ENCODE assay signal across 16 mouse cellular contexts in the genomic region with DNA sequence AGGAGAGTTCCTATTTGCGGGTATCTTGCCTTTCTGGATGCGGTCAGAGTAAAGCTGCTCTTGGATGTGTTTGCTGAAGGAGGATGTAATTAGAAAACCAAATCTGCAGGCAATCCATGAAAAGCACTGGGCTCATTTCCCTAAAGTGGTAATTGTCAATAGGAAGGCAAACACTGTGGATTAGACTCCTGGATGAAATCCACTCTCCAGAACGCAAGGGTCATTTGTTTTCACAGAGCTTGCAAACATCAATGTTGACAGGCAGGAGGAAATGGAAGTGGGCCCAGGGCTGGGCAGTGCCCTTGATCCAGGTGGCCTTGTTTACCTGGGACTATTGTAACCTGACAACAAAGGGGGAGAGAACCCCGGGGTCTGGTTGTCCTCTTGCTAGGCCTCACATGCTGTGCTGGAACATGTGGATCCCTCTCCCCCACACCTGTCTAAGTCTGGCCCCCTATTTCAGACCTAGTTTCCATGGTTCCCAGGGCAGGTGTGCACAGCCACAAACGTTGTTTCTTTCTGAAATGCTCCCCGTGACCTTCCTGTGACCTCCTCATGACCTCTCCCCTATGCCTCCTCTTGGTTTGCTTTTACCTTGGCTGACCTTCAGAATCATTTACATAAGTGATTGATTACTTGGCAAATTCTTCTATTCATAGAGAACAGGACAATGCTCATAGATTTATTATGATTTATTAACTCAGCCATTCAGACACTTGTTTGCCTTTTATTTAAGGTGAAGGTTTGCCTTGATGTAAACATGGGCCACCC.
DNase-seq lines count a peak whose midpoint lies in the region; ATAC-seq and TF ChIP-seq lines count a peak whose summit lies in the region.
"Had no signal": no experiment of that assay in that cellular context is flagged by ENCODE, and none has a peak within 500 bp of the region (broad histone marks: within the 10 kb centered on the region; RNA-seq: fewer than 3 reads in every experiment).

No protein-coding gene starts in this region.

- H3K4me3 ChIP-seq in hindbrain, embryonic 13.5 days = no peak overlapping the region
- no peak overlapping the region for H3K4me3 ChIP-seq in hindbrain, embryonic 11.5 days (ENCODE audit: low read depth, low read length)
- no peak overlapping the region for H3K4me3 ChIP-seq in midbrain, embryonic 14.5 days (replicated peaks; ENCODE audit: low read depth, low read length)
- no peak overlapping the region for H3K4me3 ChIP-seq in midbrain, embryonic 16.5 days (ENCODE audit: low read depth, low read length)
- no peak overlapping the region for H3K4me3 ChIP-seq in hindbrain, embryonic 16.5 days (ENCODE audit: low read length)
- H3K4me3 ChIP-seq in stomach, postnatal 0 days (ENCODE audit: low read depth, low read length) = no peak overlapping the region
- H3K4me3 ChIP-seq: embryonic facial prominence, embryonic 13.5 days; left cerebral cortex, adult 2 months had no signal

- no peak overlapping the region for H3K9ac ChIP-seq in hindbrain, embryonic 13.5 days
- H3K9ac ChIP-seq in hindbrain, embryonic 11.5 days (ENCODE audit: low read depth, low read length) = no peak overlapping the region
- no peak overlapping the region for H3K9ac ChIP-seq in midbrain, embryonic 14.5 days (replicated peaks; ENCODE audit: low read length)
- H3K9ac ChIP-seq in midbrain, embryonic 16.5 days (ENCODE audit: low read depth, low read length) = no peak overlapping the region
- no peak overlapping the region for H3K9ac ChIP-seq in hindbrain, embryonic 16.5 days (ENCODE audit: low read depth, low read length)
- H3K9ac ChIP-seq in stomach, postnatal 0 days (ENCODE audit: low read length) = no peak overlapping the region
- H3K9ac ChIP-seq: embryonic facial prominence, embryonic 13.5 days had no signal

- no peak for TF ChIP-seq CTCF in stomach, postnatal 0 days (IDR thresholded peaks at IDR 0.05; ENCODE audit: low read depth)

- TF ChIP-seq EP300 in stomach, postnatal 0 days (optimal IDR thresholded peaks at IDR 0.05) = no peak

- H3K4me1 ChIP-seq in hindbrain, embryonic 13.5 days (replicated peaks) = peaks cover 32% of the 10 kb centered on the region
- no peaks in the 10 kb centered on the region for H3K4me1 ChIP-seq in hindbrain, embryonic 11.5 days (replicated peaks; ENCODE audit: control insufficient read depth, insufficient read depth, low read length)
- H3K4me1 ChIP-seq in midbrain, embryonic 14.5 days (ENCODE audit: control insufficient read depth, insufficient read depth, low read length) = no peaks in the 10 kb centered on the region
- peaks cover 6% of the 10 kb centered on the region; the same call in 1 of the 2 replicates for H3K4me1 ChIP-seq in midbrain, embryonic 16.5 days (ENCODE audit: control insufficient read depth, insufficient read depth, low read length)
- H3K4me1 ChIP-seq in hindbrain, embryonic 16.5 days (ENCODE audit: control insufficient read depth, insufficient read depth, low read depth, low read length) = peaks cover 7% of the 10 kb centered on the region
- H3K4me1 ChIP-seq in stomach, postnatal 0 days (replicated peaks; ENCODE audit: control insufficient read depth, insufficient read depth) = no peaks in the 10 kb centered on the region

- H3K4me2 ChIP-seq in hindbrain, embryonic 13.5 days = no peak overlapping the region
- H3K4me2 ChIP-seq in hindbrain, embryonic 11.5 days (replicated peaks; ENCODE audit: low read depth, low read length) = no peak overlapping the region
- no peak overlapping the region for H3K4me2 ChIP-seq in midbrain, embryonic 14.5 days (ENCODE audit: low read length)
- no peak overlapping the region for H3K4me2 ChIP-seq in midbrain, embryonic 16.5 days (ENCODE audit: low read length)
- no peak overlapping the region for H3K4me2 ChIP-seq in hindbrain, embryonic 16.5 days (ENCODE audit: low read length)
- no peak overlapping the region for H3K4me2 ChIP-seq in stomach, postnatal 0 days (replicated peaks; ENCODE audit: low read depth)
- H3K4me2 ChIP-seq: embryonic facial prominence, embryonic 13.5 days had no signal

- no peaks in the 10 kb centered on the region for H3K36me3 ChIP-seq in hindbrain, embryonic 13.5 days
- no peaks in the 10 kb centered on the region for H3K36me3 ChIP-seq in hindbrain, embryonic 11.5 days (ENCODE audit: control insufficient read depth, insufficient read depth, low read length)
- no peaks in the 10 kb centered on the region for H3K36me3 ChIP-seq in midbrain, embryonic 14.5 days (ENCODE audit: control insufficient read depth, insufficient read depth, low read length)
- no peaks in the 10 kb centered on the region for H3K36me3 ChIP-seq in midbrain, embryonic 16.5 days (ENCODE audit: control insufficient read depth, insufficient read depth, low read length)
- H3K36me3 ChIP-seq in hindbrain, embryonic 16.5 days (ENCODE audit: control insufficient read depth, insufficient read depth, low read length) = no peaks in the 10 kb centered on the region
- no peaks in the 10 kb centered on the region for H3K36me3 ChIP-seq in stomach, postnatal 0 days (ENCODE audit: control insufficient read depth, insufficient read depth, low read length)
- H3K36me3 ChIP-seq: embryonic facial prominence, embryonic 13.5 days had no signal

- DNase-seq in hindbrain, embryonic 11.5 days (ENCODE audit: low spot score) = no peak
- peak; percentile 34 for DNase-seq in midbrain, embryonic 14.5 days
- DNase-seq in stomach, postnatal 0 days (ENCODE audit: low spot score) = no peak
- DNase-seq in kidney, adult 8-10 months = no peak
- DNase-seq: adrenal gland, postnatal 25 days; B cell, adult 2 months; cerebellum, postnatal 14 days; kidney, postnatal 36 days; right cerebral cortex, postnatal 4 days; thymus, postnatal 4 days had no signal

- ATAC-seq in hindbrain, embryonic 13.5 days (ENCODE audit: low FRiP score) = no peak
- no peak for ATAC-seq in hindbrain, embryonic 11.5 days (ENCODE audit: low FRiP score)
- no peak for ATAC-seq in midbrain, embryonic 14.5 days (ENCODE audit: low FRiP score, low TSS enrichment)
- no peak for ATAC-seq in midbrain, embryonic 16.5 days
- no peak for ATAC-seq in hindbrain, embryonic 16.5 days
- ATAC-seq in stomach, postnatal 0 days (ENCODE audit: low FRiP score, low TSS enrichment) = peak; percentile 45; the same call in 1 of the 2 replicates
- ATAC-seq: intestine, postnatal 0 days had no signal

- H3K27ac ChIP-seq in hindbrain, embryonic 13.5 days = 0 out of 2 replicates have a peak overlapping the region, but pooled peaks have one; percentile 23
- H3K27ac ChIP-seq in hindbrain, embryonic 11.5 days (ENCODE audit: low read depth, low read length) = no peak overlapping the region
- H3K27ac ChIP-seq in midbrain, embryonic 14.5 days (replicated peaks; ENCODE audit: low read depth, low read length) = no peak overlapping the region; the same call in 1 of the 2 replicates
- H3K27ac ChIP-seq in midbrain, embryonic 16.5 days (ENCODE audit: low read length) = no peak overlapping the region; the same call in 1 of the 2 replicates
- peak overlapping the region; percentile 51; the same call in 1 of the 2 replicates for H3K27ac ChIP-seq in hindbrain, embryonic 16.5 days (ENCODE audit: low read depth, low read length)
- H3K27ac ChIP-seq in stomach, postnatal 0 days (replicated peaks) = no peak overlapping the region
- H3K27ac ChIP-seq: embryonic facial prominence, embryonic 13.5 days; left cerebral cortex, adult 2 months had no signal

- no peaks in the 10 kb centered on the region for H3K9me3 ChIP-seq in hindbrain, embryonic 13.5 days
- no peaks in the 10 kb centered on the region for H3K9me3 ChIP-seq in hindbrain, embryonic 11.5 days (ENCODE audit: control insufficient read depth, low read length)
- H3K9me3 ChIP-seq in midbrain, embryonic 14.5 days (ENCODE audit: control insufficient read depth, low read length) = no peaks in the 10 kb centered on the region
- no peaks in the 10 kb centered on the region for H3K9me3 ChIP-seq in midbrain, embryonic 16.5 days (replicated peaks; ENCODE audit: control insufficient read depth, low read length, poor library complexity, severe bottlenecking)
- H3K9me3 ChIP-seq in hindbrain, embryonic 16.5 days (ENCODE audit: control insufficient read depth, low read length) = no peaks in the 10 kb centered on the region
- H3K9me3 ChIP-seq in stomach, postnatal 0 days (ENCODE audit: control insufficient read depth, low read length) = no peaks in the 10 kb centered on the region
- H3K9me3 ChIP-seq: embryonic facial prominence, embryonic 13.5 days had no signal

- 36% methylated on average over 6 of the region's 6 CpGs for WGBS in hindbrain, embryonic 13.5 days
- 45% methylated on average over 6 of the region's 6 CpGs for WGBS in hindbrain, embryonic 11.5 days
- WGBS in midbrain, embryonic 14.5 days = 55% methylated on average over 6 of the region's 6 CpGs
- WGBS in midbrain, embryonic 16.5 days = 42% methylated on average over 6 of the region's 6 CpGs
- WGBS in hindbrain, embryonic 16.5 days = 32% methylated on average over 6 of the region's 6 CpGs
- 33% methylated on average over 6 of the region's 6 CpGs for WGBS in stomach, postnatal 0 days

- peaks cover 10% of the 10 kb centered on the region; the same call in 1 of the 2 replicates for H3K27me3 ChIP-seq in hindbrain, embryonic 13.5 days
- H3K27me3 ChIP-seq in hindbrain, embryonic 11.5 days (ENCODE audit: control insufficient read depth, insufficient read depth, low read length) = no peaks in the 10 kb centered on the region; the same call in 1 of the 2 replicates
- H3K27me3 ChIP-seq in midbrain, embryonic 14.5 days (ENCODE audit: control insufficient read depth, insufficient read depth, low read length) = no peaks in the 10 kb centered on the region
- H3K27me3 ChIP-seq in midbrain, embryonic 16.5 days (ENCODE audit: control insufficient read depth, insufficient read depth, low read depth, low read length) = no peaks in the 10 kb centered on the region
- no peaks in the 10 kb centered on the region for H3K27me3 ChIP-seq in hindbrain, embryonic 16.5 days (replicated peaks; ENCODE audit: control insufficient read depth, insufficient read depth, low read length)
- no peaks in the 10 kb centered on the region for H3K27me3 ChIP-seq in stomach, postnatal 0 days (ENCODE audit: control insufficient read depth, insufficient read depth, low read length)
- H3K27me3 ChIP-seq: embryonic facial prominence, embryonic 13.5 days had no signal

Comparison
In these comparisons a context has a peak if more than half of its experiments do, and no peak if none do; other contexts are left out.
1. H3K27ac ChIP-seq: peak in hindbrain, embryonic 13.5 days (single experiment) and hindbrain, embryonic 16.5 days (single experiment); none in hindbrain, embryonic 11.5 days (single experiment), midbrain, embryonic 14.5 days (single experiment), midbrain, embryonic 16.5 days (single experiment) and stomach, postnatal 0 days (single experiment).